Mouse (Mus musculus) CH12F3 (cell line): Measurements from ENCODE around the gene Fam133b.
"Not testable (repeated sequence)": the region's sequence is repeated elsewhere in the genome, so short reads cannot be mapped to it uniquely, and the experiment has no call there.

Experiments
- in situ Hi-C: fragments of 300-500 bp; cut with MboI; formaldehyde crosslinking; loops from 2 replicates; pipeline ENCODE4 v1.14.3; 2020; ENCODE audit warnings: low sequenced_read_pairs

Fam133b gene

DNA sequence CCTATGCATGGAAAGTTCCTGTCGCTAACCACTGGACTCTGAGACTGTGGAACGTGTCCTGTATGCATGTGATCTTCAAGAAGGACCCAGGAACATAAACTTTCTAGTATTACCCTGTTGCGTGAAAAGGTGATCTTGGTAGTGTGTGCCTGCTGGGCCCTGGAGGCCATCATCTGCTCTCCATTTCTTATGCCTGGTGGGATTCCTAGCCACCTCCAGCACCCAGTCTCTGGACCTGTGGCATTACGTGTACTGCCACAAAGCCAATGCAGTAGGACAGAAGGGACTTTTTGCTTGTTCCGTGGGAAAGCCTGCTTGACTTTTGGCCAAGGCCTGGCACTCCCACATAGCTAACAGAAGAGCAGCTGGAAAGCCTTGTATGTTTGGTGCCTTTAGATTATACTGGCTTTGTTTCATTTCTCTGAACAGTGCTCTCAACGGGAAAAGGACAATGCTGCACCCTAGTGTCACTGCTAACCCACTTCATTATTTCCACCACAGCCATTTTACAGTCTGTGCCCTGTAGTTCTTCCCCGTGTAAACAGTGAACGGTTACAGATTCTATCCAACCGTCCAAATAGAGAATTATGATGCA, 27.1 kb upstream of the Fam133b start:
- in situ Hi-C loops = loop anchor here (10.0 kb wide), 1 partner anchor 162 kb away; no protein-coding TSS in a partner anchor

DNA sequence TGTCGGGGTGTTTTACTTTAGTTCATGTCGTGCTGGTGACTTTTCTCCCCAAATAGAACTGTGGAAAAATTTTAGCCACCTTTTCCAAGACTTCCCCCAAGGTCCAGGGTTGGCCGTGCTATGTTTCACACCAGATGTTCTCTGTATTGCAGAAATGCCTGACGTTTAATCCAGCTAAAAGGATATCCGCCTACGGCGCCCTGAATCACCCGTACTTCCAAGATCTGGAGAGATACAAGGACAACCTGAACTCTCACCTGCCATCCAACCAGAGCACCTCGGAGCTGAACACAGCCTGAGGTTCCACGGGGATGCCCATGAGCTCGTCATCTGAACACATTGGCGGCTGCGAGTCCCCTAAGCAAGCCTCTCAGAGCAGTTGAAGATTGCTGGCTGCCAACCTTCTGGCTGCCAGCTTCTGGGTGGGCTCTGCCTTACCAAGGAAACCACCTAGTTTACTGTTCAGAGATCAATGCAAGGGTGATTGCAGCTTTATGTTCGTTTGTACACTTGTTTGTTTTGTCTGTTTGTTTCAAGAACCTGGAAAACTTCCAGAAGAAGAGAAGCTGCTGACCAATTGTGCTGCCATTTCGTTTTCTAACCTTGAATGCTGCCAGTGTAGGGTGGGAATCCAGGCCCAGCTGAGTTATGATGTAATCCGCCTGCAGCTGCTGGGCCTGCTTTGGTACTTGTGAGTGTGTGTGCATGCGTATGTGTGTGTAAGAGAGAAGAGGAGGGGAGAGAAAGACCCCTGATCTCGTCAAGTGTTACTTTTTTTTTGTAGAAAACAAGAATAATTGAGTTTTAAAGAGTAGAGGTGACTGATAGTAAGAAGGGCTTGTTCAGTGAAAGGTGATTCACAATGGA, 22.9 kb upstream of the Fam133b start:
- in situ Hi-C loops = no loop called here

- in situ Hi-C loops = no loop called here
Measured at GRCm38 (mm10) chr5:3521741-3522140, 21.9 kb upstream of the Fam133b start.

DNA sequence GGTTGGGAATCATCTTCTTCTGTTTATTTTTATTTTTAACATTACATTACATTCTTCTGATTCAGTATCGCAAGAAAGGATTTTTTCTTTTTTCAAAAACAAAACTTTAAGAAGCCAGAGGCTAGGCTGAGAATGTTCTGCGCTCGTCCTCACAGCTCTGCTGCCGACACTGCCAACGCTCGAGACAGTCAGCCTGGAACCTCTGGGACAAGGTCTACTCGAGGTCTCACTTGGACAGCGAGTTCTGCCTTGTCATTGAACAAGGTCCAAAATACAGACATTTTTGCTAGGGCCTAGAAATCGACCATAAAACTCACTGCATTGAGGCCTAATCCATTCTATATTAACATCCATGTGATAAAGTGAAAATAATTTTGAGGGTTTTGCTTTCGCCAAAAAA, 20.8 kb upstream of the Fam133b start:
- in situ Hi-C loops = no loop called here

- in situ Hi-C loops = no loop called here
Measured at GRCm38 (mm10) chr5:3527041-3527691, 16.5 kb upstream of the Fam133b start.

DNA sequence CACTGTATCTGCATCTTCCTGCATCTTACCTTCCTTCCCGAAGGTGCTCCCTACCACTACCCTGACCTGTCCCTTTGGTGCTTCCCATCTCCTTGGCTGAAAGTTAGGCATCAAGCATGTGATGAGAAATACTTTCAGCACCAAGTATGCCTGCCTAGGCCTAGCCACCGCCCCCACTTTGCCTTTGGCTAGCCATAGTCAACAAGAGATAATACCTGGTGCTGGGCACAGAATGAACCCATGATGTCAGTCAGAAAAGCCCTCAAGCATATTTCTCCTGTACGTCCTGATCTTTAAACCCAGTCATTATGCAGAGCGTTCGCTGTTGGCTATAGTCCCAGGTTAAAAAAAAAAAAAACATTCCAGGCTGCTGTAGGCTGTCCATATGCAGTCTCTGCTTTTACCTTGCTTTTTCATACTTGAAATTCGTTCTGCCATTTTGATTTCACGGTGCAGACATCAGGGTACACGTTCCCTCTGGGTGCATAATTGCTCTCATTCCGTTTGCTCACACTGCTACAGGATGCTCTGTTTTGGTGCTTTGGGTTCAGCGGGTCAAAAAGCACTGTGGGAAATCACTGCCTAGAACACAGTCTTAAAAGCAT, 13.9 kb upstream of the Fam133b start:
- in situ Hi-C loops = no loop called here

DNA sequence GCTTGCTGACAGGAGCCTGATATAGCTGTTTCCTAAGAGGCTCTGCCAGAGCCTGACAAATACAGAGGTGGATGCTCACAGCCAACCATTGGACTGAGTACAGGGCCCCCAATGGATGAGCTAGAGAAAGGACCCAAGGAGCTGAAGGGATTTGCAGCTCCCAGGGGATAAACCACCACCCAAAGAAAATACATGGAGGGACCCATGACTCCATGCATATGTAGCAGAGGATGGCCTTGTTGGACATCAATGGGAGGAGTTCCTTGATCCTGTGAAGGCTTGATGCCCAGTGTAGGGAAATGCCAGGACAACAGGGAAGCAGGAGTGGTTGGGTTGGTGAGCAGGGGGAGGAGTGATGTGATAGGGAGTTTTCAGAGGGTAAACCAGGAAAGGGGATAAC, 11.6 kb upstream of the Fam133b start:
- in situ Hi-C loops = not testable (repeated sequence)

DNA sequence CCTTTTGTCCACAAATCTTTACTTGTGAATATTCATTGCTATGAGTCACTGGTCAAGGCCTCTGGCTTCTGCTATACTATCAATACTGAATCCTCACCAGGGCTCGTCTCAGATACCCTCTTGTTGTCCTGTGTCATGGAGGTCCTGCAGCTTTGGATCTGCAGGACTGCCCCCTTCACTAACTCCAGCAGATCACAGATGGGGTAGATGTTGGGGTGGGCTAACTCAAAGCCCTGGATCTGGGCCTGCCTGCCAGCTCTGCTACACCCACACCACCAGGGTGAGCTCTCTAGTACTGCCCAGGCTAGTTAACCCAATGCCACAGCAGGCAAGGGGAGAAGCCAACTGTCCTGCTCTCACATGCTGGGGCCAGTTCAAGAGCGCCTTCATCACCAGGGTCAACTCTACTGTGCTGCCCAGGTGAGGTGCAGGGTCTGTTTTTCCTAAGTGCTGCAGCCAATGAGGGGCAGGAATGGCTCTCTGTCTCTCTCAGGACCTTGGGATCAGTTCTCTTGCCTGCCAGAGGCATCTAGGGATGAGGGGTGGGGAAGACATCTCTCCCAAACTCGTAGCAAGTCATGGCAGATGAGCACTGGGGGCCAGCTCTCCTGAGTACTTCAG, 6.9 kb upstream of the Fam133b start:
- in situ Hi-C loops = no loop called here

GRCm38 (mm10) chr5:3538505-3539472, 4.8 kb upstream of the Fam133b start:
- in situ Hi-C loops = no loop called here

- in situ Hi-C loops = no loop called here
Measured at GRCm38 (mm10) chr5:3541871-3542270, 1.8 kb upstream of the Fam133b start.

DNA sequence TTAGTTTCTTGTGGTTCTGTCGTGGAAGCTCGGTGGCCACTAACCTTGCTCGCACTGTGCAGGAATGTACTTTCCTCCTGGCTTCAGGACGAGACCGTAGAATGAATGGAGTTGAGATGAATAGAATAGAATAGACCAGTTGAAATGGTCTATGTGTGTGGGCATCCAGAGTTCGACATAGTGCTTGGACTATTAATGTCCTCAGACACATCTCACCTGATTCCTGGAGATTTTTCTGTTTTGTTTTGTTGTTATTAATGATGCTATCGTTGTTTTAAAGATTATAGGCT, 792 bp downstream of the Fam133b start:
- in situ Hi-C loops = no loop called here

GRCm38 (mm10) chr5:3546226-3546625, 2.6 kb downstream of the Fam133b start:
- in situ Hi-C loops = no loop called here

DNA sequence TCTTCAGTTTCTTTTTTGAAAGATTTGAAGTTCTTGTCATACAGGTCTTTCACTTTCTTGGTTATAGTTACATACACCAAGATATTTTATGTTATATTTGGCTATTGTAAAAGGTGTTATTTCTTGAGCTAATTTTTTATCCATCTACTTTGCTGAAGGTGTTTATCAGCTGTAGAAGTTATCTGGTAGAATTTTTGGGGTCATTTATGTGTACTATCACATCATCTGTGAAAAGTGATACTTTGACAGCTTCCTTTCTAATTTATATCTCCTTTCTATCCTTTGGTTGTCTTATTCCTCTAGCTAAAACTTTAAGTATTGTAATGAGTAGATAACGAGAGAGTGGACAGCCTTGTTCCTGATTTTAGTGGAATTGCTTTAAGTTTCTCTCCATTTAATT, 7.8 kb downstream of the Fam133b start:
- in situ Hi-C loops = no loop called here

GRCm38 (mm10) chr5:3554198-3554597, 10.6 kb downstream of the Fam133b start:
- in situ Hi-C loops = no loop called here

- in situ Hi-C loops = no loop called here
Measured at GRCm38 (mm10) chr5:3571266-3571665, 27.6 kb downstream of the Fam133b start, which contains the start of gene 1700109H08Rik. TSS of gene 1700109H08Rik (plus strand) at chr5:3571566.

DNA sequence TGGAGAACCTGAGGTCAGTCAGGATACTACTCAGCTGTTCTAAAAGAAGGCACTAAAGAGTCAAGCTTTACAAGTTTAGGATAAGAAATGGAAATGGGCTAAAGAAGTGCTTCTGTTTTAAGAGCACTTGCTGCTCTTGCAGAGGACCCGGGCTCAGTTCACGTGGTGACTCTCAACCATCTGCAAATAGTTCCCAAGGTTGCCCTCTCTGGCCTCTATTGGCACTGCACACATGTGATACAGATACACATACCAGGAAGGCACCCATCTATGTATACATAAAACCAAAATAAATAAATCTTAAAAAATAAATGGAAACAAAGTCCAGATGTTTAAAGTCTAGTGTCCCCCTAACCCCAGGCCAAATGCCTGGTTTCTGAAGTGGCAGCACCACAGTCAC, 31.2 kb downstream of the Fam133b start:
- in situ Hi-C loops = no loop called here

GRCm38 (mm10) chr5:3577939-3578338, 34.3 kb downstream of the Fam133b start:
- in situ Hi-C loops = no loop called here

DNA sequence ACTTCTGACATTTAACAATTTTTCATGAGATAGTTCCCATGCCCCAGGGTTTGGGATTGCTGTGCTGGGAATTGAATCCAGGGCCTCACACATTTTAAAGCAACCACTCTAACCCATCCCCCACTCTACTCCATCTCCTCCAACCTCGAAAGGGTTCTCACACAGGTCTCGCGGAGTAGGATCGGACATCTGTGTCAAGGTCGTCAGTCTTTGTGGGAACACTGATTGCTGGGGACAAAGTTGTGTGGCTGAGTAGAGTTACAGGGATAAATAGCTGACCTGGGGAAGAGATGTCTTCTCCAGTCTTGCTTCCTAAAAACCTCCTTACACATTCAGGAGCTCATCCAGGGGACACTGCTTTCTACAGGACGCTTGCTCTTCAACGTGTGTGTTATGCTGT, 35.4 kb downstream of the Fam133b start:
- in situ Hi-C loops = no loop called here

DNA sequence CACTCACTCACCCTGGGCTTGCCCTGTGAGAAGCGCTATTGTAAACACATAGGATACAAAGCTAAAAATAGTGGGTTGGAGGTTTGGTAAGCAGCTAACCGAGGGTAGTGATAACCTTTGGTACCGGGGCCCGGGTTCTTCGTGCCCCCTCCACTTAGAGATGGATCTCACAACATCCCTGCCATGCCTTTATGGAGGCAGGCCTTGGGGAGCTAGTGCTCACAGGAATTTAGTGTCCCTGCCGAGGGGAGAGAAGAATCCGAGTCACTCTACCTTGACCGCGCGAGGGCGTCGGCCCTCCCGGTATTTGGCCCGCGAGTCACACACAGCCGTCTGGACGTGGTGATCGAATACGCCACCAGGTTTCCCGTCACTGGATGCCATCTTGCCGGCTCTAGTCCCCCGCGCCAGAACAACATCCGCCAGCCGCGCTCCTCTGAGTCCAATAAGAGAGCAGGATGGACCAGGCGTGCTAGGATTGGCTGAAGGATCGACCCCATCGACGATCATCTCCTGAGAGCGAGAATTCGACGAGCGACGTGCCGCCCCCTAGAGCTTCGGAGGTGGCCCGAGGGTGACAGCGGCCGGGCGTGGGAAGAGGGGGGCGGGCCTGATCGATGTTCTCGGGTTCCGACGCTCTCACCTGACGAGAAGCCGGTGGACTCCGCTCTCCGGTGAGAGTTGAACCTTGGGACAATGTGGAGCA, 52.2 kb downstream of the Fam133b start, which contains the start of gene Pex1:
Gene Pex1, plus strand, starts transcription at position 374 of the 706 bp plus-strand sequence.
- in situ Hi-C loops = no loop called here
